Mouse (Mus musculus) CH12.LX (cell line): ENCODE data around the gene Nans. TPM values are rescaled to one million over a fixed set of nuclear protein-coding genes. Genes with fewer than 3 reads are reported as not detected.

Experiments used
- DNase-seq: peaks from one replicate; pipeline ENCODE4 v3.0.0-alpha.2; 2013; ENCODE audit errors: extremely low read depth
- H3K27ac ChIP-seq: 2 replicates; pipeline ENCODE4 v1.5.1; 2012; ENCODE audit warnings: low read depth, mild to moderate bottlenecking, control low read depth, moderate library complexity; ENCODE audit not compliant: insufficient read depth
- H3K27me3 ChIP-seq: replicated peaks from 2 replicates; pipeline ENCODE3; 2012; ENCODE audit warnings: inconsistent platforms
- H3K36me3 ChIP-seq, 2 experiments: replicated peaks in 1 of 2; 2 replicates each; pipeline versions ENCODE3 to v1.6.1; 2012; ENCODE audit warnings: inconsistent platforms in 1 of 2, low read length in 1 of 2, mild to moderate bottlenecking in 1 of 2, mixed read lengths in 1 of 2, moderate library complexity in 1 of 2; ENCODE audit not compliant: control insufficient read depth in 1 of 2, insufficient read depth in 1 of 2
- H3K4me1 ChIP-seq, 2 experiments: 2 replicates each; pipeline ENCODE4 v1.6.1; 2012; ENCODE audit warnings: inconsistent platforms in 1 of 2, moderate library complexity in 1 of 2; ENCODE audit not compliant: insufficient read depth in 2 of 2, control insufficient read depth in 1 of 2
- H3K4me2 ChIP-seq: 2 replicates; pipeline ENCODE4 v1.6.1; 2012; ENCODE audit warnings: low read depth, mild to moderate bottlenecking, control low read depth; ENCODE audit not compliant: poor library complexity, insufficient read depth, severe bottlenecking
- H3K4me3 ChIP-seq, 3 experiments: fragments of 150-350 bp in 1 of 3; sonication (generic) in 1 of 3; replicated peaks in 1 of 3; 2 replicates each; pipeline versions ENCODE3 to v1.5.1; 2011 to 2012; ENCODE audit warnings: low read depth in 2 of 3, low read length in 2 of 3, mild to moderate bottlenecking in 2 of 3, moderate library complexity in 2 of 3, control low read depth in 1 of 3, improper control_type of control experiment in 1 of 3, inconsistent platforms in 1 of 3, mixed read lengths in 1 of 3; ENCODE audit not compliant: poor library complexity in 1 of 3
- H3K79me2 ChIP-seq: replicated peaks from 2 replicates; pipeline ENCODE4 v1.6.1; 2012; ENCODE audit warnings: mild to moderate bottlenecking, moderate library complexity; ENCODE audit not compliant: control insufficient read depth, poor library complexity, insufficient read depth, severe bottlenecking; ENCODE audit errors: extremely low read depth
- H3K9ac ChIP-seq: 2 replicates; pipeline ENCODE4 v1.6.1; 2012; ENCODE audit warnings: low read depth, mild to moderate bottlenecking, control low read depth, moderate library complexity; ENCODE audit not compliant: insufficient read depth
- H3K9me3 ChIP-seq: replicated peaks from 2 replicates; pipeline ENCODE3; 2012; ENCODE audit warnings: low read length, inconsistent platforms, mixed read lengths
- CHD1 ChIP-seq: IDR thresholded peaks from 2 replicates; pipeline ENCODE4 v1.6.1; 2012; ENCODE audit warnings: low read depth, low read length, improper control_type of control experiment, inconsistent platforms
- CHD2 ChIP-seq: IDR thresholded peaks from 2 replicates; pipeline ENCODE4 v1.6.1; 2011; ENCODE audit warnings: low read length, improper control_type of control experiment
- EP300 ChIP-seq: IDR thresholded peaks from 2 replicates; pipeline ENCODE4 v1.6.1; 2011; ENCODE audit warnings: low read length, improper control_type of control experiment
- ETS1 ChIP-seq: conservative IDR thresholded peaks from 2 replicates; pipeline ENCODE4 v1.6.1; 2012; ENCODE audit warnings: low read depth, mild to moderate bottlenecking, inconsistent platforms, low read length, improper control_type of control experiment, moderate library complexity
- GABPA ChIP-seq: IDR thresholded peaks from 2 replicates; pipeline ENCODE4 v1.6.1; 2012; ENCODE audit warnings: low read depth, low read length, improper control_type of control experiment, inconsistent platforms; ENCODE audit not compliant: insufficient replicate concordance
- HCFC1 ChIP-seq: IDR thresholded peaks from 2 replicates; pipeline ENCODE4 v1.6.1; 2012; ENCODE audit warnings: low read depth, mild to moderate bottlenecking, inconsistent platforms, low read length, improper control_type of control experiment
- IRF4 ChIP-seq: IDR thresholded peaks from 2 replicates; pipeline ENCODE4 v1.6.1; 2014; ENCODE audit warnings: low read depth, mild to moderate bottlenecking, inconsistent platforms, low read length, improper control_type of control experiment
- JUND ChIP-seq: conservative IDR thresholded peaks from 2 replicates; pipeline ENCODE4 v1.6.1; 2011; ENCODE audit warnings: low read depth, low read length, improper control_type of control experiment
- KAT2A ChIP-seq: IDR thresholded peaks from 2 replicates; pipeline ENCODE4 v1.6.1; 2012; ENCODE audit warnings: low read length, improper control_type of control experiment, inconsistent platforms; ENCODE audit not compliant: insufficient replicate concordance
- MAX ChIP-seq: IDR thresholded peaks from 2 replicates; pipeline ENCODE4 v1.6.1; 2011; ENCODE audit warnings: low read length, improper control_type of control experiment
- MAZ ChIP-seq: IDR thresholded peaks from 2 replicates; pipeline ENCODE4 v1.6.1; 2012; ENCODE audit warnings: low read depth, mild to moderate bottlenecking, inconsistent platforms, low read length, improper control_type of control experiment, moderate library complexity
- MEF2A ChIP-seq: IDR thresholded peaks from 2 replicates; pipeline ENCODE4 v1.6.1; 2014; ENCODE audit warnings: low read depth, mild to moderate bottlenecking, inconsistent platforms, low read length, improper control_type of control experiment, borderline replicate concordance
- MXI1 ChIP-seq: IDR thresholded peaks from 2 replicates; pipeline ENCODE4 v1.6.1; 2011; ENCODE audit warnings: mild to moderate bottlenecking, low read depth, low read length, improper control_type of control experiment
- NELFE ChIP-seq: IDR thresholded peaks from 2 replicates; pipeline ENCODE4 v1.6.1; 2011; ENCODE audit warnings: low read depth, low read length, improper control_type of control experiment
- NRF1 ChIP-seq: IDR thresholded peaks from 2 replicates; pipeline ENCODE4 v1.6.1; 2014; ENCODE audit warnings: low read depth, mild to moderate bottlenecking, inconsistent platforms, low read length, improper control_type of control experiment, moderate library complexity
- PAX5 ChIP-seq: IDR thresholded peaks from 2 replicates; pipeline ENCODE4 v1.6.1; 2012; ENCODE audit warnings: low read length, inconsistent platforms, mixed read lengths
- RAD21 ChIP-seq: IDR thresholded peaks from 2 replicates; pipeline ENCODE4 v1.6.1; 2011; ENCODE audit warnings: low read depth, mild to moderate bottlenecking, low read length, improper control_type of control experiment, moderate library complexity
- SIN3A ChIP-seq: IDR thresholded peaks from 2 replicates; pipeline ENCODE4 v1.6.1; 2012; ENCODE audit warnings: low read length, improper control_type of control experiment, inconsistent platforms
- SMC3 ChIP-seq: IDR thresholded peaks from 2 replicates; pipeline ENCODE4 v1.6.1; 2011; ENCODE audit warnings: low read depth, low read length, improper control_type of control experiment
- UBTF ChIP-seq: IDR thresholded peaks from 2 replicates; pipeline ENCODE4 v1.6.1; 2012; ENCODE audit warnings: low read depth, mild to moderate bottlenecking, inconsistent platforms, low read length, improper control_type of control experiment, moderate library complexity
- USF2 ChIP-seq: conservative IDR thresholded peaks from 2 replicates; pipeline ENCODE4 v1.6.1; 2011; ENCODE audit warnings: low read depth, low read length, improper control_type of control experiment
- ZNF384 ChIP-seq: IDR thresholded peaks from 2 replicates; pipeline ENCODE4 v1.6.1; 2012; ENCODE audit warnings: low read depth, low read length, improper control_type of control experiment, inconsistent platforms
- dilution Hi-C: fragments of 300-500 bp; cut with MboI; formaldehyde crosslinking; loops from 2 replicates; pipeline ENCODE4 v1.14.3; 2020; ENCODE audit warnings: low sequenced_read_pairs; ENCODE audit not compliant: extremely low pct_unique_long_range_greater_than_20kb, extremely low pct_ligation_motif_present
- in situ Hi-C: fragments of 300-500 bp; cut with MboI; formaldehyde crosslinking; loops from 3 replicates; pipeline ENCODE4 v1.14.3; 2019; ENCODE audit warnings: low sequenced_read_pairs, low pct_ligation_motif_present, low pct_unique_long_range_greater_than_20kb, mixed read lengths
- polyA plus RNA-seq: library from polyadenylated mRNA; unstranded; fragments of >175 nt; gene quantifications from 2 replicates; pipeline ENCODE4 v1.2.1, GENCODE M21; 2012; ENCODE audit warnings: low read depth; ENCODE audit not compliant: insufficient read length
- total RNA-seq, 2 experiments: library from RNA; depleted of rRNA; stranded (reverse); fragments of 300-350 nt in 1 of 2; fragments of >200 nt in 1 of 2; gene quantifications; 2 replicates each; pipeline ENCODE4 v1.2.3; 2012 to 2014

Gene Nans
- total and polyA plus RNA-seq, 3 experiments, result 103 to 150 (median 127) TPM

- H3K27ac ChIP-seq, result no peak overlapping the region
- peak overlapping the region in 2 of 3 experiments; percentile 36 to 51 for H3K4me3 ChIP-seq
- TF ChIP-seq NELFE, result no peak
- no peak for TF ChIP-seq CHD2
- TF ChIP-seq IRF4, result no peak
- TF ChIP-seq NRF1, result no peak
- no peak for TF ChIP-seq ETS1
- TF ChIP-seq ZNF384, result no peak
- no peak for TF ChIP-seq UBTF
- no peak for TF ChIP-seq SIN3A
- no peak for TF ChIP-seq HCFC1
- TF ChIP-seq MEF2A, result no peak
- no peak for TF ChIP-seq KAT2A
- no peak for TF ChIP-seq CHD1
- TF ChIP-seq PAX5, result no peak
- no peak for TF ChIP-seq GABPA
- TF ChIP-seq JUND, result no peak
- DNase-seq, result no peak
- H3K27me3 ChIP-seq, result no peaks in the 10 kb centered on the region
- peaks cover 8% of the 10 kb centered on the region for H3K9me3 ChIP-seq
- in situ Hi-C loops, result no loop called here
- H3K9ac ChIP-seq, result no peak overlapping the region
- peaks cover 4% of the 10 kb centered on the region; the same call in 1 of the 2 replicates for H3K79me2 ChIP-seq
- dilution Hi-C loops, result no loop called here
- peaks cover 0 to 26% of the 10 kb centered on the region in 2 experiments for H3K4me1 ChIP-seq
- H3K4me2 ChIP-seq, result no peak overlapping the region
- peaks cover 64 to 77% of the 10 kb centered on the region in 2 experiments for H3K36me3 ChIP-seq
Observed at GRCm38 (mm10) chr4:46527558-46527926, 38.5 kb downstream of the Nans start.

- peaks cover 0 to 42% of the 10 kb centered on the region in 2 experiments for H3K4me1 ChIP-seq
- no peak overlapping the region for H3K4me3 ChIP-seq
- no peaks in the 10 kb centered on the region for H3K27me3 ChIP-seq
- in situ Hi-C loops, result loop anchor here (10.0 kb wide), 1 partner anchor 125 kb away; the partner anchor contains the start of gene Tbc1d2
- H3K9ac ChIP-seq, result no peak overlapping the region
- peaks cover 9% of the 10 kb centered on the region; the same call in 1 of the 2 replicates for H3K79me2 ChIP-seq
- no peak for TF ChIP-seq KAT2A
- TF ChIP-seq RAD21, result no peak
- TF ChIP-seq MXI1, result no peak
- no peak for TF ChIP-seq EP300
- TF ChIP-seq MAX, result no peak
- no peak for TF ChIP-seq USF2
- no peak for TF ChIP-seq NRF1
- TF ChIP-seq SMC3, result no peak
- TF ChIP-seq ZNF384, result no peak
- no peak for TF ChIP-seq MAZ
- TF ChIP-seq HCFC1, result no peak
- TF ChIP-seq NELFE, result no peak
- TF ChIP-seq GABPA, result no peak
- TF ChIP-seq, all 38 proteins: peak for 0
- no peak for DNase-seq
- dilution Hi-C loops, result no loop called here
- H3K27ac ChIP-seq, result no peak overlapping the region
- peaks cover 48 to 65% of the 10 kb centered on the region in 2 experiments for H3K36me3 ChIP-seq
- no peak overlapping the region for H3K4me2 ChIP-seq
- H3K9me3 ChIP-seq, result no peaks in the 10 kb centered on the region
Observed at GRCm38 (mm10) chr4:46529722-46530121, 40.7 kb downstream of the Nans start.
